Mouse (Mus musculus): ENCODE results near the gene Osm. TPM values are rescaled to one million over a fixed set of nuclear protein-coding genes. Genes with fewer than 3 reads are reported as not detected.

Osm gene
- polyA plus RNA-seq, 1 experiment from 2014 or later, result not detected

- no peaks in the 10 kb centered on the region for H3K27me3 ChIP-seq (replicated peaks; ENCODE audit: control insufficient read depth, insufficient read depth, low read length)
- H3K36me3 ChIP-seq (ENCODE audit: control insufficient read depth, insufficient read depth), result no peaks in the 10 kb centered on the region
- no peak overlapping the region for H3K9ac ChIP-seq (replicated peaks; ENCODE audit: low read depth, low read length)
- no peak for ATAC-seq
- H3K4me3 ChIP-seq (replicated peaks; ENCODE audit: low read length), result no peak overlapping the region
- H3K4me2 ChIP-seq (ENCODE audit: low read length), result no peak overlapping the region
- no peaks in the 10 kb centered on the region for H3K9me3 ChIP-seq (ENCODE audit: control insufficient read depth, low read length)
- no peak overlapping the region for H3K27ac ChIP-seq (ENCODE audit: low read length)
- H3K4me1 ChIP-seq (replicated peaks; ENCODE audit: control insufficient read depth, insufficient read depth, low read length), result no peaks in the 10 kb centered on the region
- WGBS, result 54% methylated on average over 1 of the region's 1 CpGs
These were observed 38.5 kb upstream of the Osm start for GRCm38 (mm10) chr11:4197691-4198090.

- Histone ChIP-seq H3K36me3 (ENCODE audit: control insufficient read depth, insufficient read depth) (no peaks in the 10 kb centered on the region), H3K27me3 (replicated peaks; ENCODE audit: control insufficient read depth, insufficient read depth, low read length) (no peaks in the 10 kb centered on the region), H3K27ac (ENCODE audit: low read length) (no peak overlapping the region), H3K4me2 (ENCODE audit: low read length) (no peak overlapping the region), H3K9ac (replicated peaks; ENCODE audit: low read depth, low read length) (no peak overlapping the region), H3K4me1 (replicated peaks; ENCODE audit: control insufficient read depth, insufficient read depth, low read length) (no peaks in the 10 kb centered on the region), H3K4me3 (replicated peaks; ENCODE audit: low read length) (no peak overlapping the region), H3K9me3 (ENCODE audit: control insufficient read depth, low read length) (no peaks in the 10 kb centered on the region)
- 65% methylated on average over 11 of the region's 11 CpGs for WGBS
- ATAC-seq, result no peak
These were observed 34.1 kb upstream of the Osm start for GRCm38 (mm10) chr11:4201981-4202700.

GRCm38 (mm10) chr11:4202995-4203704 lies 33.1 kb upstream of the Osm start:
- no peak for ATAC-seq
- H3K36me3 ChIP-seq (ENCODE audit: control insufficient read depth, insufficient read depth), result no peaks in the 10 kb centered on the region
- no peak overlapping the region for H3K27ac ChIP-seq (ENCODE audit: low read length)
- no peak overlapping the region for H3K4me3 ChIP-seq (replicated peaks; ENCODE audit: low read length)
- no peaks in the 10 kb centered on the region for H3K27me3 ChIP-seq (replicated peaks; ENCODE audit: control insufficient read depth, insufficient read depth, low read length)
- no peak overlapping the region for H3K9ac ChIP-seq (replicated peaks; ENCODE audit: low read depth, low read length)
- H3K9me3 ChIP-seq (ENCODE audit: control insufficient read depth, low read length), result no peaks in the 10 kb centered on the region
- 86% methylated on average over 12 of the region's 12 CpGs for WGBS
- no peaks in the 10 kb centered on the region for H3K4me1 ChIP-seq (replicated peaks; ENCODE audit: control insufficient read depth, insufficient read depth, low read length)
- H3K4me2 ChIP-seq (ENCODE audit: low read length), result no peak overlapping the region

- Histone ChIP-seq H3K9me3 (ENCODE audit: control insufficient read depth, low read length) (no peaks in the 10 kb centered on the region), H3K4me2 (ENCODE audit: low read length) (no peak overlapping the region), H3K9ac (replicated peaks; ENCODE audit: low read depth, low read length) (no peak overlapping the region), H3K27ac (ENCODE audit: low read length) (no peak overlapping the region), H3K4me1 (replicated peaks; ENCODE audit: control insufficient read depth, insufficient read depth, low read length) (no peaks in the 10 kb centered on the region), H3K27me3 (replicated peaks; ENCODE audit: control insufficient read depth, insufficient read depth, low read length) (no peaks in the 10 kb centered on the region), H3K4me3 (replicated peaks; ENCODE audit: low read length) (no peak overlapping the region), H3K36me3 (ENCODE audit: control insufficient read depth, insufficient read depth) (no peaks in the 10 kb centered on the region)
- 49% methylated on average over 2 of the region's 2 CpGs for WGBS
- no peak for ATAC-seq
These were observed 32.5 kb upstream of the Osm start for GRCm38 (mm10) chr11:4203705-4204074.

GRCm38 (mm10) chr11:4205097-4205655 lies 31.0 kb upstream of the Osm start:
- H3K4me1 ChIP-seq (replicated peaks; ENCODE audit: control insufficient read depth, insufficient read depth, low read length), result no peaks in the 10 kb centered on the region
- no peak overlapping the region for H3K4me3 ChIP-seq (replicated peaks; ENCODE audit: low read length)
- H3K9ac ChIP-seq (replicated peaks; ENCODE audit: low read depth, low read length), result no peak overlapping the region
- no peaks in the 10 kb centered on the region for H3K27me3 ChIP-seq (replicated peaks; ENCODE audit: control insufficient read depth, insufficient read depth, low read length)
- H3K27ac ChIP-seq (ENCODE audit: low read length), result no peak overlapping the region
- ATAC-seq, result no peak
- no peak overlapping the region for H3K4me2 ChIP-seq (ENCODE audit: low read length)
- WGBS, result 85% methylated on average over 5 of the region's 5 CpGs
- H3K36me3 ChIP-seq (ENCODE audit: control insufficient read depth, insufficient read depth), result no peaks in the 10 kb centered on the region
- no peaks in the 10 kb centered on the region for H3K9me3 ChIP-seq (ENCODE audit: control insufficient read depth, low read length)

- H3K9ac ChIP-seq (replicated peaks; ENCODE audit: low read depth, low read length), result no peak overlapping the region
- H3K27ac ChIP-seq (ENCODE audit: low read length), result no peak overlapping the region
- no peak for ATAC-seq
- H3K9me3 ChIP-seq (ENCODE audit: control insufficient read depth, low read length), result no peaks in the 10 kb centered on the region
- WGBS, result 89% methylated on average over 7 of the region's 7 CpGs
- H3K27me3 ChIP-seq (replicated peaks; ENCODE audit: control insufficient read depth, insufficient read depth, low read length), result no peaks in the 10 kb centered on the region
- no peaks in the 10 kb centered on the region for H3K4me1 ChIP-seq (replicated peaks; ENCODE audit: control insufficient read depth, insufficient read depth, low read length)
- no peak overlapping the region for H3K4me3 ChIP-seq (replicated peaks; ENCODE audit: low read length)
- H3K36me3 ChIP-seq (ENCODE audit: control insufficient read depth, insufficient read depth), result no peaks in the 10 kb centered on the region
- no peak overlapping the region for H3K4me2 ChIP-seq (ENCODE audit: low read length)
These were observed 30.3 kb upstream of the Osm start for GRCm38 (mm10) chr11:4205951-4206350.

GRCm38 (mm10) chr11:4206563-4206962 lies 29.7 kb upstream of the Osm start:
- H3K4me3 ChIP-seq (replicated peaks; ENCODE audit: low read length), result no peak overlapping the region
- no peaks in the 10 kb centered on the region for H3K9me3 ChIP-seq (ENCODE audit: control insufficient read depth, low read length)
- H3K36me3 ChIP-seq (ENCODE audit: control insufficient read depth, insufficient read depth), result no peaks in the 10 kb centered on the region
- no peak overlapping the region for H3K4me2 ChIP-seq (ENCODE audit: low read length)
- no peak overlapping the region for H3K9ac ChIP-seq (replicated peaks; ENCODE audit: low read depth, low read length)
- 81% methylated on average over 6 of the region's 6 CpGs for WGBS
- no peak for ATAC-seq
- no peaks in the 10 kb centered on the region for H3K27me3 ChIP-seq (replicated peaks; ENCODE audit: control insufficient read depth, insufficient read depth, low read length)
- H3K4me1 ChIP-seq (replicated peaks; ENCODE audit: control insufficient read depth, insufficient read depth, low read length), result no peaks in the 10 kb centered on the region
- no peak overlapping the region for H3K27ac ChIP-seq (ENCODE audit: low read length)

- Histone ChIP-seq H3K27me3 (replicated peaks; ENCODE audit: control insufficient read depth, insufficient read depth, low read length) (no peaks in the 10 kb centered on the region), H3K4me1 (replicated peaks; ENCODE audit: control insufficient read depth, insufficient read depth, low read length) (no peaks in the 10 kb centered on the region), H3K4me3 (replicated peaks; ENCODE audit: low read length) (no peak overlapping the region), H3K9me3 (ENCODE audit: control insufficient read depth, low read length) (no peaks in the 10 kb centered on the region), H3K36me3 (ENCODE audit: control insufficient read depth, insufficient read depth) (peaks cover under 1% of the 10 kb centered on the region; the same call in 1 of the 2 replicates), H3K27ac (ENCODE audit: low read length) (no peak overlapping the region), H3K4me2 (ENCODE audit: low read length) (no peak overlapping the region), H3K9ac (replicated peaks; ENCODE audit: low read depth, low read length) (no peak overlapping the region)
- ATAC-seq, result no peak
- WGBS, result 96% methylated on average over 9 of the region's 9 CpGs
These were observed 28.6 kb upstream of the Osm start for GRCm38 (mm10) chr11:4207655-4208054.

- Histone ChIP-seq H3K27me3 (replicated peaks; ENCODE audit: control insufficient read depth, insufficient read depth, low read length) (no peaks in the 10 kb centered on the region), H3K9me3 (ENCODE audit: control insufficient read depth, low read length) (no peaks in the 10 kb centered on the region), H3K36me3 (ENCODE audit: control insufficient read depth, insufficient read depth) (peaks cover 4% of the 10 kb centered on the region), H3K27ac (ENCODE audit: low read length) (no peak overlapping the region), H3K4me1 (replicated peaks; ENCODE audit: control insufficient read depth, insufficient read depth, low read length) (no peaks in the 10 kb centered on the region), H3K4me3 (replicated peaks; ENCODE audit: low read length) (no peak overlapping the region), H3K4me2 (ENCODE audit: low read length) (no peak overlapping the region), H3K9ac (replicated peaks; ENCODE audit: low read depth, low read length) (no peak overlapping the region)
- ATAC-seq, result no peak
- 77% methylated on average over 5 of the region's 5 CpGs for WGBS
These were observed 26.7 kb upstream of the Osm start for GRCm38 (mm10) chr11:4209556-4209955.

Measured in forebrain, embryonic 16.5 days (tissue).